Mouse (Mus musculus) limb, embryonic 12.5 days (tissue): ENCODE data around the gene Plekhh1. TPM values are rescaled to one million over a fixed set of nuclear protein-coding genes. Genes with fewer than 3 reads are reported as not detected.

Experiments used
- ATAC-seq: fragments of 200-750 bp; cut with Nextera tagmentation; 2 replicates; pipeline ENCODE4 v1.8.0; 2017; ENCODE audit warnings: low read depth, moderate TSS enrichment; ENCODE audit not compliant: insufficient number of reproducible peaks, insufficient read depth, low FRiP score, low TSS enrichment
- H3K27ac ChIP-seq: fragments of 300-500 bp; sonication (generic); 2 replicates; pipeline ENCODE4 v1.5.1; 2016; ENCODE audit warnings: mild to moderate bottlenecking, moderate library complexity
- H3K27me3 ChIP-seq: fragments of 300-500 bp; sonication (generic); 2 replicates; pipeline ENCODE4 v1.6.1; 2016; ENCODE audit warnings: mild to moderate bottlenecking, moderate library complexity
- H3K36me3 ChIP-seq: fragments of 300-500 bp; sonication (generic); 2 replicates; pipeline ENCODE4 v1.6.1; 2016; ENCODE audit warnings: mild to moderate bottlenecking, moderate library complexity
- H3K4me1 ChIP-seq: fragments of 300-500 bp; sonication (generic); replicated peaks from 2 replicates; pipeline ENCODE4 v1.6.1; 2016
- H3K4me2 ChIP-seq: fragments of 300-500 bp; sonication (generic); 2 replicates; pipeline ENCODE4 v1.6.1; 2016; ENCODE audit warnings: mild to moderate bottlenecking, moderate library complexity
- H3K4me3 ChIP-seq: fragments of 300-500 bp; sonication (generic); replicated peaks from 2 replicates; pipeline ENCODE4 v1.5.1; 2016; ENCODE audit warnings: mild to moderate bottlenecking
- H3K9ac ChIP-seq: fragments of 300-500 bp; sonication (generic); replicated peaks from 2 replicates; pipeline ENCODE4 v1.6.1; 2016; ENCODE audit warnings: mild to moderate bottlenecking, moderate library complexity
- H3K9me3 ChIP-seq: fragments of 300-500 bp; sonication (generic); 2 replicates; pipeline ENCODE4 v1.6.1; 2016; ENCODE audit warnings: mild to moderate bottlenecking, moderate library complexity
- WGBS: fragments of 180-500 bp; shearing (Covaris S2); methylation state at CpG from one replicate; pipeline ENCODE4 v1.1.7; 2016; 5-methylcytosine and 5-hydroxymethylcytosine counted together
- polyA plus RNA-seq: library from polyadenylated mRNA; unstranded; fragments of >200 nt; fragmentation: Nextera tagmentation; extraction: Ambion mirVana; gene quantifications from 2 replicates; pipeline ENCODE4 v1.2.1, GENCODE M21; 2016

Plekhh1 gene
- polyA plus RNA-seq, 1 experiment from 2014 or later = 3.0 TPM

DNA sequence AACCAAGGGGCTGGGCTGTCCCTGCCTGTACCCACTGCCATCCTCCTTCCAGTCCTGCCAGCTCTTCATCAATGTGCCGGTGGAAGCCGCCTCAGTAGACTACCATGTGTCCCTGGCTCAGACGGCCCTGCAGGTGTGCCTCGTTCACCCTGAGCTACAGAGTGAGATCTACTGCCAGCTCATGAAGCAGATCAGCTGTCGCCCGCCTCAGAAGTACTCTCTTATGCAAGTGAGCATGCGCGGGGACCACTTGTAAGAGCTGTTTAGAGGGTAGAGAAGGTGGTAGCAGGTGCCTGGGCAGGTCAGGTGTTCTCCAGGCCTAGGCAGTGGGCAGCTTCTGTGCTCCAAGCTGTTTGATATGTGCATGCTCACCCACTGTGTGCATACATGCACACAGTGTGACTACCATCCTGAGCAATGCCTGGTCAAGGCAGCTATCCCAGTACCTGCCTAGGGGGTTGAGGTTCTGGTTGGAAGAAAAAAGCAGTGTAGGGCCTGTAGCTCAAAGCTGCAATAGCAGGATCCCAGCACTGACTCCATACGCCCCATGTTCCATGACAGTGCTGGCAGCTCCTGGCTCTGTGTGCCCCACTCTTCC, 41.9 kb downstream of the Plekhh1 start:
- peaks cover 82% of the 10 kb centered on the region for H3K36me3 ChIP-seq
- H3K9ac ChIP-seq = no peak overlapping the region
- no peak overlapping the region for H3K4me3 ChIP-seq
- no peak overlapping the region for H3K4me2 ChIP-seq
- H3K9me3 ChIP-seq = no peaks in the 10 kb centered on the region
- H3K27ac ChIP-seq = no peak overlapping the region
- H3K27me3 ChIP-seq = no peaks in the 10 kb centered on the region
- no peaks in the 10 kb centered on the region for H3K4me1 ChIP-seq
- no peak for ATAC-seq
- 87% methylated on average over 9 of the region's 9 CpGs for WGBS

DNA sequence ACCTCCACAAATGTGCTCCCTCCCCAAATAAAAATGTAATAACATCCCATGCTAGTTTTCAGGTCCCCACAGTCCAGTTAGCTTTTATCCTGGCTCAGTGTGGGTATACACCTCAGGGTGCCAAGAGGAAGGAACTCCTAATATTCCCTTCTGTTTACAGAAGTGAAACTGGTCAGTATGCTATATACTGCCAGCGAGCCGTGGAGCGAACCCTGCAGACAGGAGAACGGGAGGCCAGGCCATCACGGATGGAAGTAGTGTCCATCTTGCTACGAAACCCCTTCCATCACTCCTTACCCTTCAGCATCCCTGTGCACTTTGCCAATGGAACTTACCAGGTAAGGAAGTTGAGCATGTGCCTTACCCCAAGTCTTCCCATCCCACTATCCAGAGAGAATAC, 43.6 kb downstream of the Plekhh1 start:
- ATAC-seq = no peak
- Histone ChIP-seq H3K9me3 (no peaks in the 10 kb centered on the region), H3K4me3 (no peak overlapping the region), H3K4me2 (no peak overlapping the region), H3K9ac (no peak overlapping the region), H3K27ac (no peak overlapping the region), H3K27me3 (no peaks in the 10 kb centered on the region), H3K4me1 (no peaks in the 10 kb centered on the region), H3K36me3 (peaks cover 90% of the 10 kb centered on the region)
- WGBS = 92% methylated on average over 6 of the region's 6 CpGs

DNA sequence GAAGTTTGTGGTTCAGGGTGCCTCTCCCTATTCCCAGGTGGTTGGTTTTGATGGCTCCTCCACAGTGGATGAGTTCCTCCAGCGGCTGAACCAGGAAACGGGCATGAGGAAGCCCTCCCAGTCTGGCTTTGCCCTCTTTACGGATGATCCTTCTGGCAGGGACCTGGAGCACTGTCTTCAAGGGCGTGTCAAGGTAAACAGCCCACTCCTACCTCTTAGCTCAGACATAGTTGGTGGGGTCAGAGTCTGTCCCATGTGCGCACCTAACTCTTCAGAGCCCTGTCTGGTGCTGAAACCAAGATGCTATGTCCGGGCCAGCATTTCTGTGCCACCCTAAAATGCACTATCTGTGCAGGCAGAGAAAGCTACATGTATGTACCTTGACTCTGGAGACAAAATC, 44.4 kb downstream of the Plekhh1 start:
- Histone ChIP-seq H3K36me3 (peaks cover 90% of the 10 kb centered on the region), H3K4me3 (no peak overlapping the region)
- 88% methylated on average over 6 of the region's 6 CpGs for WGBS

DNA sequence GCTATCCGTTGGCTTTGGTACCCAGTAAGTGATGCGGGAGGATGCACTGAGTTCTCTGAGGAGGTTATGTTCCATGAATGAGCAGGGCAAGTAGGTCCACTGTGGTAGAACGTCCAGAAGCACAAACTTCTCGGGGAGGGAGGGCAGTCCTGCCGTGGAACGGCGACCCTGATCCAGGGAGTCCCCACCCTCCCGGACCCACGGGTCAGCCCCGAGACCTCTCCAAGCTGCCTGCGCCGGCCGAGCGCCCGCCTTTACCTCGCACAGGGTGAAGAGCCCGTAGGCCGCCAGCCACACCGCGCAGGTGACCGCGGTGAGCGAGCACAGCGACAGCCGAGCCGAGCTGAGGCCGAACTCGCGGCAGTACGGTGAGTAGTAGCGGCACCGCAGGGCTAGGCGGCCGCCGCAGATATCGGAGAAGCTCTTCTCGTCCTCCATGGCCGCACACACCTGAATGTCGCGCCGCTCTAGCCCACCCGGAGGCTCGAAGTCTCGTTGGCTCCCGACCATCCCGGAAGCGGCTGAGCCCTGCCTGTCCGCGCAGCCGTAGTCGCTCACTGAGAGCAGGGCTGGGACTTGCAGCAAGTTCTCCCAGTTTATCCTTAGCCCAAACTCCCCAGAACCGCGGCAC, 60.3 kb downstream of the Plekhh1 start, which contains the start of gene Pigh:
Gene Pigh, minus strand, starts transcription at position 470 of the 631 bp plus-strand sequence.
- 0% methylated on average over 53 of the region's 53 CpGs for WGBS
- ATAC-seq = peak; percentile 96

More for the DNA sequence above, 44.4 kb downstream of the Plekhh1 start:
- no peaks in the 10 kb centered on the region for H3K27me3 ChIP-seq
- no peak overlapping the region for H3K27ac ChIP-seq
- no peaks in the 10 kb centered on the region for H3K4me1 ChIP-seq
- H3K9me3 ChIP-seq = no peaks in the 10 kb centered on the region
- H3K9ac ChIP-seq = no peak overlapping the region
- no peak for ATAC-seq
- H3K4me2 ChIP-seq = no peak overlapping the region

DNA sequence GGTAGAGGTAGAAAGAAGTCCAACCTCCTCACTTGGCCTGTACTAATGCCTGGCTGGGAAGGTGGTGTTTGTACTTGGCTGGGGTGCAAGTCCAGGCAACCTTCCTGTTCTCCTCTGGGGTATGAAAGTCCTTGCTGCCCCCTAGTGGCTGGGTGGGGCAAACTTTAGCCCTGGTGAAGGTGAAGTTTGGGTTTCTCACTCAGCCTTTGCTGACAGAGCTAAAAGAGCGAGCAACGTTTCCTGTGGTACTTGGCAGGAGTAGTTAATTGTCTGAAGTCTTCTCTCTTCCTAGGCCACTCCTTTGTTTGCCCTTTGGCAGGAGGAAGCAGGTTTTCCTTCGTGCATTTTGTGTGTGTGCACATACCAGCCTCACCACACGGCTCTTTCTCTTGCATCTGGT, 63.6 kb downstream of the Plekhh1 start:
- ATAC-seq = no peak
- WGBS = 55% methylated on average over 4 of the region's 4 CpGs

More for the DNA sequence above, 60.3 kb downstream of the Plekhh1 start, which contains the start of gene Pigh:
- peak within 1 kb of the TSS; percentile 91 for H3K9ac ChIP-seq
- peak within 1 kb of the TSS; percentile 56; the same call in 1 of the 2 replicates for H3K27ac ChIP-seq
- H3K36me3 ChIP-seq = peaks cover 17% of the 10 kb centered on the region; the same call in 1 of the 2 replicates
- H3K4me3 ChIP-seq = peak within 1 kb of the TSS; percentile 89
- peaks cover 7% of the 10 kb centered on the region for H3K4me1 ChIP-seq
- no peaks in the 10 kb centered on the region for H3K9me3 ChIP-seq
- H3K4me2 ChIP-seq = peak within 1 kb of the TSS; percentile 69
- H3K27me3 ChIP-seq = no peaks in the 10 kb centered on the region

DNA sequence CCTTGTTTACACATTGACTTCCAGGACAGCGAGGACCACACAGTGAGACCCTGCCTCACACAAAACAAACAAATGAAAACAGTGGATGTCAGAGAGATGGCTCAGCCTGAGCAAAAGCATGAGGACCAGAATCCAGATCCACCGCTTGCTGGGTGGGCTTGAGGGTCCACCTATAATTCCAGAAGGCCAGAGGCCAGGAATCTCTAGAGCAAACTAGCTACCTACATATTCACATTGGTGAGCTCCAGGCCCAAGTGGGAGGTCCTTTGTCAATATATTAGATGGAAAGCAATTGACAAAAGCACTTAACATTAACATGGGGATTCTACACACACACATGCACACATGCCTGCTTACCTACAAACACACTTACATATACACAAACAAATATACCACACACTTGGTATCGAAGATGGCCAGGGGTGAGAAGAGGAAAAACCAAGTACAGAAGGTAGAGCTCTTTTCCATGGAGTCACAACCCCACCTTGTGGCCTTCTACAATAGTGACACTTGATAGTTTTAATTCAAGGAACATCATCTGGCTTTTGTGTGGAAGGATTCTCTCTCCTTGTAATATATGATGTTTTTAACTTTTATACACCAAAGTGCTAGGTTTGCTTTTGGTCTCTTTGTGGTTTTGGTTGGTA, 68.3 kb downstream of the Plekhh1 start:
- Histone ChIP-seq H3K4me3 (no peak overlapping the region), H3K36me3 (no peaks in the 10 kb centered on the region), H3K9me3 (no peaks in the 10 kb centered on the region), H3K9ac (no peak overlapping the region), H3K4me2 (no peak overlapping the region), H3K27ac (no peak overlapping the region), H3K27me3 (no peaks in the 10 kb centered on the region), H3K4me1 (no peaks in the 10 kb centered on the region)
- ATAC-seq = no peak
- 63% methylated on average over 3 of the region's 3 CpGs for WGBS

More for the DNA sequence above, 63.6 kb downstream of the Plekhh1 start:
- no peaks in the 10 kb centered on the region for H3K27me3 ChIP-seq
- no peak overlapping the region for H3K27ac ChIP-seq
- H3K4me1 ChIP-seq = peaks cover 7% of the 10 kb centered on the region
- no peaks in the 10 kb centered on the region for H3K36me3 ChIP-seq
- no peak overlapping the region for H3K4me3 ChIP-seq
- H3K4me2 ChIP-seq = no peak overlapping the region
- no peaks in the 10 kb centered on the region for H3K9me3 ChIP-seq
- no peak overlapping the region for H3K9ac ChIP-seq

DNA sequence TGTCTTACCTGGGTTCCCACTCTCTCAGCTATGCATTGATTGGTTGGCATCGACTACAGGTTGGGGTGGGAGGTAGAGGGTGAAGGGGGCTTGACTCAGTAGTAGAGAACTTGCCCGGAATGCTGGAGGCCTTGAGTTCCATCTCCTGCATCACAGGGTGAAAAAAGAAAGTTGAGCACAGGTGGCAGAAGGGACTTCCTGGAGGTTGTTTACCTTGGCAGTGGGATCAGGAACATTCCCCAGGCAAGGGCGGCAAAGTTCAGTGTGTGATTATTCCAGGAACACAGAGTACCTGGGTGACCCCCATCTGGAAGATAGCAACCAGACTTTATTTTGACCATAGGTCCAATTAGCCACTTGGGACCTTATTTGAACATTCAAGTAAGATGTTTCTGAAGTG, 74.8 kb downstream of the Plekhh1 start:
- H3K36me3 ChIP-seq = no peaks in the 10 kb centered on the region
- H3K4me3 ChIP-seq = no peak overlapping the region
- WGBS = 86% methylated on average over 3 of the region's 3 CpGs
- no peaks in the 10 kb centered on the region for H3K27me3 ChIP-seq
- peaks cover 5% of the 10 kb centered on the region; the same call in 1 of the 2 replicates for H3K9me3 ChIP-seq
- H3K27ac ChIP-seq = no peak overlapping the region
- H3K9ac ChIP-seq = no peak overlapping the region
- ATAC-seq = no peak
- no peak overlapping the region for H3K4me2 ChIP-seq
- H3K4me1 ChIP-seq = no peaks in the 10 kb centered on the region

DNA sequence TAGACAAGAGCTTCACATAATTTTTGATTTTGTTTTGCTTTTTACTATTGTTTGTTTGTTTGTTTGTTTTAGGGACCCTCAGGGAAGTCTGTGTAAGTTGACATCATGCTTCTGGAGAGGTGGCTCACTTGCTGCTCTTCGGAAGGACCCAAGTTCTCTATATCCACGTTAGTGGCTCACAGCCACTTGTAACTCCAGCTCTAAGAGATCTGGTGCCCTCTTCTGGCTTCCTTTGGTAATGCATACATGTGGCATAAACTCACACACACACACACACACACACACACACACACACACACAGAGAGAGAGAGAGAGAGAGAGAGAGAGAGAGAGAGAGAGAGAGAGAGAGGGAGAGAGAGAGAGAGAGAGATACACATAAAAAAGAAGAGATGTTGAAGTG, 75.6 kb downstream of the Plekhh1 start:
- no peak overlapping the region for H3K9ac ChIP-seq
- H3K27ac ChIP-seq = no peak overlapping the region
- no peaks in the 10 kb centered on the region for H3K36me3 ChIP-seq
- no peaks in the 10 kb centered on the region for H3K4me1 ChIP-seq
- peaks cover 5% of the 10 kb centered on the region; the same call in 1 of the 2 replicates for H3K9me3 ChIP-seq
- 75% methylated on average over 2 of the region's 2 CpGs for WGBS
- no peaks in the 10 kb centered on the region for H3K27me3 ChIP-seq
- no peak for ATAC-seq
- H3K4me3 ChIP-seq = no peak overlapping the region
- no peak overlapping the region for H3K4me2 ChIP-seq

DNA sequence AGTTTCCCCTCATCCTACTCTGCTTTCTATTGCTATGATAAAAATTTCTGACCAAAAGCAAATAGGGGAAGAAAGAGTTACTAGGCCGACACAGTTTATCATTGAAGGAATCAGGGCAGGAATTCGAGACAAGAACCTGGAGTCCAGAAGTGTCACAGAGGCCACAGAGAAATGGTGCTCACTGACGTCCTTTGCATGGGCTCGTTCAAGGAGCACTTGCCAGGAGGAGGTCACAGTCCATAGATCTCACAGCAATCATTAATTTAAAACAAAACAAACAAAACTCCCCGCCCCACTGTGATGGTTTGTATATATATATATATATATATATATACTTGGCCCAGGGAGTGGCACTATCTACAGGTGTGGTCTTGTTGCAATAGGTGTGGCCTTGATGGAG, 76.3 kb downstream of the Plekhh1 start:
- 87% methylated on average over 5 of the region's 5 CpGs for WGBS
- Histone ChIP-seq H3K4me3 (no peak overlapping the region), H3K36me3 (no peaks in the 10 kb centered on the region), H3K27me3 (no peaks in the 10 kb centered on the region), H3K27ac (no peak overlapping the region), H3K4me2 (no peak overlapping the region), H3K9me3 (peaks cover 5% of the 10 kb centered on the region; the same call in 1 of the 2 replicates), H3K4me1 (no peaks in the 10 kb centered on the region), H3K9ac (no peak overlapping the region)
- ATAC-seq = no peak

DNA sequence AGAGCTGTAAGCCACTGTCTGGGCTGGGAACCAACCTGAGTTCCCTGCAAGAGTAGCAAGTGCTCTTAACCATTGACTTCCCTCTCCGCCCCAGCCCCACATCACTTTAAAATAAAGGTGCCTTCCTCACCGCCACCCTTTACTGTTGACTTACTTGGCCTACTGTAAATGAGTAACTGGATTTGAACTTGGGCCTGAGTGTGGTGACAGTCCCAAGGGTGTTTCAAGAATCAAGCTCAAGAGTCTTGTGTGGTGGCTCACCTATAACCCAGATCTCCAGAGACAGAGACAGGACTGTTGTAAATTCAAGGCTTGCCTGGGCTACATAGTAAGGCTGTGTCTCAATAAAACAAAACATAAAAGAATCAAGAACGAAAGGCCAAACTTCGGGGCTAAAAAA, 90.0 kb downstream of the Plekhh1 start:
- ATAC-seq = no peak
- no peak overlapping the region for H3K4me2 ChIP-seq

DNA sequence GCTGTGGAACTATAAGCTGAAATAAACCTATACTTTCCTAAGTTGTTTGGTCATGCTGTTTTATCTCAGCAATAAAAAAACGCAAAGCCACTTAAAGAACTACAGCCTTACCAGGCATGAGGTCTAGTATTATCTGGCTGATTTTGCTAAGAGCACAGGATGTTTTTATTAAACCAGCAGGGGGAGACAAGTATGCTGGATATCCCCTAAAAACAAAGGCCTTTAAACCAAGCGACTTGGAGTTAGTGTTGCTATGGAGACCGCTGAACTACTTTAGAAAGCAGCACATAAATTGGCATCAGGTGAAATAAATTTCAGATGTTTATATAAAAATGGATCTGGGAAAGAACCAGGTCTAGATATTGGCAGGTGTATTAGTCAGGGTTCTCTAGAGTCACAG, 93.9 kb downstream of the Plekhh1 start:
- Histone ChIP-seq H3K9me3 (no peaks in the 10 kb centered on the region), H3K27ac (no peak overlapping the region), H3K4me1 (no peaks in the 10 kb centered on the region), H3K27me3 (no peaks in the 10 kb centered on the region), H3K36me3 (no peaks in the 10 kb centered on the region), H3K9ac (no peak overlapping the region), H3K4me3 (no peak overlapping the region), H3K4me2 (no peak overlapping the region)
- ATAC-seq = no peak
- 29% methylated on average over 3 of the region's 3 CpGs for WGBS

More for the DNA sequence above, 90.0 kb downstream of the Plekhh1 start:
- no peak overlapping the region for H3K4me3 ChIP-seq
- H3K27ac ChIP-seq = no peak overlapping the region
- H3K36me3 ChIP-seq = no peaks in the 10 kb centered on the region
- WGBS = 92% methylated on average over 4 of the region's 4 CpGs
- no peak overlapping the region for H3K9ac ChIP-seq
- no peaks in the 10 kb centered on the region for H3K9me3 ChIP-seq
- no peaks in the 10 kb centered on the region for H3K4me1 ChIP-seq
- H3K27me3 ChIP-seq = no peaks in the 10 kb centered on the region
